Mouse (Mus musculus) cerebellum, postnatal 14 days (tissue): ENCODE data around the gene Gstp2.

Experiments
- DNase-seq, 2 experiments: peaks; one replicate each; pipeline ENCODE4 v3.0.0; 2021; ENCODE audit warnings: mixed read lengths in 2 of 2

The Gstp2 gene

GRCm38 (mm10) chr19:4005091-4005490, 40.7 kb downstream of the Gstp2 start:
- no peak for DNase-seq

DNA sequence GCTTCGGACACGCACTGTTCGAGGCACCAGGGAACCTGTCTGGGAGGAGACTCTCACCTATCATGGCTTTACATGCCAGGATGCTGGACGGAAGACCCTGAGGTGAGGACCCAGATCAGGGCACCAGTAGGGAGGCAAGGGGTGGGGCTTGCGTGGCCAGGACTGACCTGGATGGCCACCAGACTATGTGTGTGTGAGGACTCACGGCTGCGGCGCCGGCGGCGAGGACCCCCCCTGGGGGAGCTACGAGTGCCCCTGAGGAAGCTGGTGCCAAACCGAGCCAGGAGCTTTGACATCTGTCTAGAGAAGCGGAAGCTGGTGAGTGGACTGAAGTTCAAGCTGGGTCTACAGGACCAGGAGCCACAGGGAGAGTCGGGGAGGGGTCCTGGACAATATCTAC, 41.5 kb downstream of the Gstp2 start:
- peak in 1 of 2 experiments; percentile 12 for DNase-seq

GRCm38 (mm10) chr19:4003641-4004040, 42.2 kb downstream of the Gstp2 start:
- DNase-seq, result no peak

DNA sequence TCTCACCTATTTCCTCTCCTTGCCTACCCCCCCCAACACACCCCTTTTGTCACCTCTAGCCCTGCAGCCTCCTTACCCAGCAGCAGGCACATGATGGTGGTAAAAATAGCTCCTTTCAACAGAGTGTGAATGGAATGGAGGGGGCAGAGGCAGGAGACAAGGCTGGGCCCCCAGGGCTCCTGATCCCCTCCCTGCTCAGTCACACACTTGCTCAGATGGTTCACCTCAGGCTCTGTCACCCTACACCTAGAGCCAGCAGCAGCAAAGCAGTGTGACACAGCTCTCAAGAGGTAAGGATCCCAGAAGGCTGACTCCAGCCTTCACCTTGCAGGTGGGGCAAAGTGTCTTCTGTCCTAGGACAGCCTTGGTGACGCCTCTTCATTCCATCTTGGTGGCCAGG, 42.7 kb downstream of the Gstp2 start, which contains the start of gene Doc2g:
Gene Doc2g, plus strand, starts transcription at position 202 of the 400 bp plus-strand sequence.
- DNase-seq, result no peak

DNA sequence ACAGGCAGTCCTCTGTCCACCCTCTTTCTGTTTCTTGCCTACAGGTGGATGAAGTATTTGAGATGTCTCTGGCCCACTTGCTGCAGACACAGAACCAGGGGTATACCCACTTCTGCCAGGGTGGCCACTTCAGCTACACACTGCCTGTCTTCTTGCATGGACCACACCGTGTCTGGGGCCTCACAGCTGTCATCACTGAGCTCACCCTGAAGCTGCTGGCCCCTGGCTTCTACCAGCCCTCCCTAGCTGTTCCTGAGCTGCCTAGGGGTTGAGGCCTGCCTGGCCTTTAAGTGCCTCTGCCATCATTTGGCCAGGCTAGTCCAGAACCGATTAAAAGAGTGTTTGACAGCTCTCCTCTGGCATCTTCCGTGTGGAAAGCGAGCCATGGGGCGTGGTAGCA, 44.1 kb downstream of the Gstp2 start:
- DNase-seq, result no peak

- peak in 1 of 2 experiments; percentile 26 for DNase-seq
Observed at GRCm38 (mm10) chr19:4000949-4001525, 44.8 kb downstream of the Gstp2 start.

DNA sequence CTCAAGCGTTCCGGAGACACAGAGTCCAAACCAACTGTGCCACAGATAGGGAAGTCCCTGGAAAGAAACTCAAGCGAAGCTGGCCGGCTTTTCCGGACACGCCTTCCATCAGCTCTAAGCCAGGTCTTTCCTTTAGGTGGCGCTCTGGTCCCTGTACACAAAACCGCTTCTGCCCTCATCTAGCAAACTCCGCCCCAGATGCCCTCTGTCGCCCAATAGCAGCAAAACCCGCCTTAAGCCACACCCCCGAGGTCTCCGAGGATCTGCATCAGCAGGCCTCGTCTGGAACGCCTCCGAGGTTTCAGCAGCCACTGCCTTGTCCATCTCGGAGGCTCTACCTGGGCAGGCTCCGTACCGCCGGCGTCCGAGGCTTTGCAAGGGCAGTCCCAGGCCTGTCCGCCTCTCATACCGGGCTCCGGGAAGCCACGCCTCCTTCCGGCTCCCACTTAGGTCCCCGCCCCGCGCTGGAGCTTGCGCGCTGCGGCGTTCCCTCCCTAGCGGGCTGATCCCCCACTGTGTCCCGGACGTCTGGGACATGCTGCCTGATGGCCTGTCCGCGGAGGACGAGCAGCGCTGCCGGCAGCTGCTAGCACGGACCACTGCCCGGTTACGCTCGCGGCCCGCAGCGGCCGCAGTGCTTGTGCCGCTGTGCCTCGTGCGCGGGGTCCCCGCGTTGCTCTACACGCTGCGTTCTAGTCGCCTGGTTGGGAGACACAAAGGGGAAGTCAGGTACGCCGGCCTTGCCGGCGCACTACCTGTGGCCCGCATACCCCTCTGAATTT, 45.5 kb downstream of the Gstp2 start, which contains the start of the genes Nudt8 and Gm49405:
Gene Nudt8, plus strand, starts transcription at position 462 of the 782 bp plus-strand sequence.
Gene Gm49405, plus strand, starts transcription at position 508 of the 782 bp plus-strand sequence.
- DNase-seq, result peak; percentile 95 to 96

GRCm38 (mm10) chr19:3999121-3999730, 46.6 kb downstream of the Gstp2 start:
- DNase-seq, result no peak

GRCm38 (mm10) chr19:3998335-3998734, 47.5 kb downstream of the Gstp2 start:
- no peak for DNase-seq

- no peak for DNase-seq
Observed at GRCm38 (mm10) chr19:3997231-3997630, 48.6 kb downstream of the Gstp2 start.

DNA sequence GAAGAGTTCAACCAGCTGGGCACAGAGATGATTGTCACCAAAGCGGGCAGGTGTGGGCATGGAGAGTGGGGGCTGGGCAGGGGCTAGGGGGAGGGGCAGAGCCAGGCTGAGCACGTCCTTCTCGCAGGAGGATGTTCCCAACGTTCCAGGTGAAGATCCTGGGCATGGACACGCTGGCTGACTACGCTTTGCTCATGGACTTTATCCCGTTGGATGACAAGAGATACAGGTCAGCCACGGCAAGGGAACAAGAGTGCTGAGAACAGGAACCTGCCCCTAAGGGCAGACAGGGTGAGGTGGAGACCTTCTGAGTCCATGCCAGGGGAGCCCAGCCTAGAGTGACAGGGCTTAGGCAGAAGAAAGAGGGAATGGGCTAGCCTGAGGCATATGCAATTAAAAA, 49.1 kb downstream of the Gstp2 start:
- DNase-seq, result no peak

DNA sequence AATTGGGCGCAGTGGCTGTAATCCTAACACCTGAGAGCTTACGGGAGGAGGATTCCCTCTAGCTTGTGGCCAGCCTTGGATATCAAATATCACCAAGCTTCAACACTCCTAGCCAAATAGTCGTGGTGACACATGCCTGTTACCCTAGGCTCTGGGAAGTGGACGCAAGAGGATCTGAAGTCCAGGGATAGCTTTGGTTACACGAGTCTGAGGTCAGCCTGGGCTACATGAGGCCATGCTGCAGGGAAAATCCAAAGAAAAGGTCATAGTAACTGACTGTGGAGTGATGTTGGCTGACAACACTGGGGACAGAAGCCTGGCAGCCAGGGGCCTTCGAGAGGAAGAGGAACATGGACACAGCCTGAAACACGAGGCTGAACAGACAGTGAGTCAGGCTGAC, 49.7 kb downstream of the Gstp2 start:
- DNase-seq, result no peak

GRCm38 (mm10) chr19:3995505-3995904, 50.3 kb downstream of the Gstp2 start:
- DNase-seq, result no peak

DNA sequence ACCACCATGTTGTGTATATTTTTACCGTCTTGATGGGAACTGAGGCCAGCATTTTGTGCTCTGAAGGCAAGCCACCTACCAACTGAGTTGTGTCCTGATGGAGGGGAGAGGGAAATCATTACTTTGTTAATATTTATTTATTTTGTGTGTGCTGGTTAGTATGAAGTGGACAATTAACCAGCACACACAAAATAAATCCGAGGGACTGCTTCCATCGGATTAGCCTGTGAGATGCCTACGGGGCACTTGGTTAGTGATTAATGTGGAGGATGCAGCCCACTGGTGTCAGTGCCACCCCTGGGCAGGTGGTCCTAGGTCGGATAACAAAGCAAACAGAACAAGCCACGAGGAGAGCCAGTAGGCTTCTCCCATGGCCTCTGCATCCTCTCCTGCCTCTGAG, 50.9 kb downstream of the Gstp2 start:
- no peak for DNase-seq

- no peak for DNase-seq
Observed at GRCm38 (mm10) chr19:3992416-3992815, 53.4 kb downstream of the Gstp2 start, which contains the start of gene Tbx10. Tbx10 (plus strand) TSS chr19:3992752.

- DNase-seq, result no peak
Observed at GRCm38 (mm10) chr19:3991966-3992365, 53.9 kb downstream of the Gstp2 start.

DNA sequence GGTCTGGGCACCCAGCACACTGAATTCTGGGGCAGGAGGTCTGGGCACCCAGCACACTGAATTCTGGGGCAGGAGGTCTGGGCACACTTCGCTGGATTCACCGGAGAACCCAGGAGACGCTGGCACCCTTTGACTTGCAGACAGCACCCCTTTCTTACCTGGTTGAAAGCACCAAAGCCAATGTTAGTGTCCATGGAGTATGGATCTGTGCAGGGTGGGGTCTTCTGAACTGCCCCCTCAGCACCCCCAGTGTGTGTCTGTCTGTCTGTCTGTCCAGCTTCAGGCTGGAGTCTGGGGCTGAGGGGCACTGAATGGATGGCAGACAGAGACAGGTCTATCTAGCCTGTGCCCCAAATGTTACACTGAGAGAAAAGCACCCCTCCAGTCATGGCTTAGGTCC, 54.3 kb downstream of the Gstp2 start:
- DNase-seq, result no peak

GRCm38 (mm10) chr19:3990804-3991203, 55.0 kb downstream of the Gstp2 start:
- DNase-seq, result no peak
